Mouse (Mus musculus) Patski (cell line): Measurements from ENCODE around the gene Tesk2. TPM values are rescaled to one million over a fixed set of nuclear protein-coding genes. Genes with fewer than 3 reads are reported as not detected.

Source experiments
- ATAC-seq: fragments of 100-300 bp; one replicate; pipeline ENCODE4 v1.8.0; 2021
- CTCF ChIA-PET: fragments of 350-600 bp; sonication (Branson Sonifier 250); formaldehyde crosslinking; loops from one replicate; lab custom pipeline; 2022; ENCODE audit warnings: inconsistent platforms; lab: Charles Lee
- POLR2A ChIA-PET: fragments of 350-600 bp; sonication (Branson Sonifier 250); formaldehyde crosslinking; loops from one replicate; lab custom pipeline; 2022; ENCODE audit warnings: antibody characterized with exemption, inconsistent platforms; lab: Charles Lee
- DNase-seq: peaks from one replicate; pipeline ENCODE4 v3.0.0-alpha.2; 2011; ENCODE audit warnings: low read depth, low spot score
- H3K27me3 ChIP-seq: fragments of 371-371 bp; one replicate; pipeline ENCODE4 v1.5.1; 2021
- CTCF ChIP-seq: fragments of 100-300 bp; IDR thresholded peaks from one replicate; pipeline ENCODE4 v1.5.1; 2021
- in situ Hi-C: fragments of 300-500 bp; cut with MboI; formaldehyde crosslinking; loops from 3 replicates; pipeline ENCODE4 v1.11.1; 2018; ENCODE audit warnings: low pct_unique_long_range_greater_than_20kb, mixed read lengths
- polyA plus RNA-seq: library from polyadenylated mRNA; unstranded; gene quantifications from one replicate; pipeline ENCODE4 v1.2.3, GENCODE M21; 2021

Tesk2 gene
- polyA plus RNA-seq, 1 experiment from 2014 or later: 3.6 TPM

DNA sequence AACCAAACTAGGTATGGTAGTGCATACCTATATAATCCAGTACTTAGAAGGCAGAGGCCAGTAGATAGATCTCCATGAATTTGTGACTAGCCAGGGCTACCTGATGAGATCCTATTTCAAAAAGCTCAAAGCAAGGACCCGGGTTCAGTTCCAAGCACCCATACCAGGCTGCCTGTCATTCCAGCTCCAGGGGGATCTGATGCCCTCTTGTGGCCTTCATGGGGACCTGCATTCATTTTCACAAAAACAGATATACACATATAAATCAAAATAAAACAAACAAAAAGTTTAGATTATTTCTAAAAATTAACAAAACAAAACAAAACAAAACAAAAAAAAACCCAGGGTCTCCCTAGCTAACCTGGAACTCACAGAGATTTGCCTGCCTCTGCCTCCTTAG, 65.8 kb downstream of the Tesk2 start:
- ChIA-PET CTCF (interaction anchor here (1.7 to 5.1 kb wide), 2 partner anchors 11 to 67 kb away, joined by 9 to 65 read pairs; partner anchors contain the start of gene Tesk2), POLR2A (interaction anchor here (1.4 kb wide), 1 partner anchor 66 kb away, joined by 3 read pairs; no protein-coding TSS in a partner anchor)
- H3K27me3 ChIP-seq: no peaks in the 10 kb centered on the region
- no peak for ATAC-seq
- DNase-seq: no peak
- in situ Hi-C loops: loop anchor here (5.0 kb wide), 2 partner anchors 69 to 159 kb away; partner anchors contain the start of gene Nasp
- peak; percentile 48 for TF ChIP-seq CTCF

GRCm38 (mm10) chr4:116787985-116788760, 67.4 kb downstream of the Tesk2 start:
- H3K27me3 ChIP-seq: no peaks in the 10 kb centered on the region
- no peak for DNase-seq
- in situ Hi-C loops: loop anchor here (5.0 kb wide), 2 partner anchors 71 to 161 kb away; partner anchors contain the start of gene Nasp
- POLR2A ChIA-PET: interaction anchor here (1.0 kb wide), 1 partner anchor 67 kb away, joined by 3 read pairs; the partner anchor contains the start of gene Tesk2
- no peak for ATAC-seq
- TF ChIP-seq CTCF: no peak
- CTCF ChIA-PET: interaction anchor here (0.8 to 5.1 kb wide), 10 partner anchors 12 to 103 kb away, joined by 3 to 65 read pairs (median 4); partner anchors contain the start of genes Ccdc163, Mmachc, Prdx1 and Tesk2

DNA sequence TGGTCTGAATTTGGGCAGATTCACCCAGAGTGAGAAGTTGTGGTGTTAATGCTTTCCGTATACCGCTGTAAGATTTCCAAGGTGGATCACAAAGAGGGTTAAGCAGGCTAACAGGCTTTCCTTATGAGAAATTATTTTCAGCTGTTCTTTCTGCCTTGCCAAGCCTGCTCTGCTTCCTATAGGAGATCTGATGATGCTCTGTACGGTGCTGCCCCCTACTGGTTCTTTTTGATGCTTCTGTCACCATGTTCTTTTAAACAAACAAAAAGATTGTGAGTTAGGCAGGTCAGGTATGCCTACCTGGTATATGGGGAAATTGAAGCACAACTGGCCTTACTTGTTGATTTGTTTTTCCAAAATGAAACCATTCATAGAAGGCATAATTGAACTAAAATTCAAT, 68.2 kb downstream of the Tesk2 start:
- ATAC-seq: no peak
- ChIA-PET CTCF (interaction anchor here (0.8 to 5.1 kb wide), 9 partner anchors 18 to 103 kb away, joined by 3 to 65 read pairs (median 4); partner anchors contain the start of genes Ccdc163, Mmachc, Prdx1 and Tesk2), POLR2A (interaction anchor here (1.0 kb wide), 1 partner anchor 68 kb away, joined by 3 read pairs; the partner anchor contains the start of gene Tesk2)
- in situ Hi-C loops: loop anchor here (5.0 kb wide), 2 partner anchors 72 to 162 kb away; partner anchors contain the start of gene Nasp
- no peak for DNase-seq
- peak; percentile 64 for TF ChIP-seq CTCF
- no peaks in the 10 kb centered on the region for H3K27me3 ChIP-seq

DNA sequence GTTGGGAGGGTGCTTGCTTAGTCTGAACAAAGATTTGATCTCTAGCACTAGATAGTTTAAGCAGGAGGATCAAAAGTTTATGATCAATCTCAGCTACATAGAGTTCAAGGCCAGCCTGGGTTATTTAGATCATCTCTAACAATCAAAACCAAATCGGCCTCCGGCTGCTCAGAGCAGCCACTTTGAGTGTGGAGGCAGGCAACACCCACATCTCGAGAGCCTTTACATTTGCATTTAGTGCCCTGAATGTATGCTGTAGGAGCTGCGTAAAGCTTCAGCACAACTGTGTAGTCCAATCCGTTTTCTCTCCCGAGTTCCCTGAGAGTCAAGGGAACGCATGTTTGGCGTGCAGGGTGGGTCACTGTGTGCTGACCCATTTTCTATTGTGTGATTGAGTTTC, 71.7 kb downstream of the Tesk2 start:
- H3K27me3 ChIP-seq: no peaks in the 10 kb centered on the region
- ATAC-seq: no peak
- CTCF ChIA-PET: interaction anchor here (1.6 to 1.8 kb wide), 2 partner anchors 72 to 73 kb away, joined by 4 to 7 read pairs; partner anchors contain the start of gene Tesk2
- TF ChIP-seq CTCF: no peak
- in situ Hi-C loops: no loop called here
- DNase-seq: no peak
- POLR2A ChIA-PET: no interaction called here

DNA sequence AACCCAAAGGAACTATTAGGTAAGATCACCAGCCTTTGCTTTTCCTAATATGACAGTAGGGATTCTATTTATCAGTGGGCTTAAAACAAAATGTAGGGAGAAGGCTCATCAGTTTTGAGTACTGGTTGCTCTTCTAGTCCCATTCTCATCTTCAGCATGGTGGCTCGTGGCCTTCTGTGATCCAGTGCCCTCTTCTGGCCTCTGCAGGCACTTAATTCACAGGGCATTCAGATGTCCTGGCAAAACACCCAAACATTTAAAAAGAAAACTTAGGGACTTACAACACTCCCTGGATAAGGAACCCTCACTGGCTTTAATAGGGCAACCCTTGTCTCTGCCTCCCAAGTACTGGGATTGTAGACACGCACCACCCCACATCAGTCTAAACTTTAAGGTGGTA, 73.5 kb downstream of the Tesk2 start:
- H3K27me3 ChIP-seq: no peaks in the 10 kb centered on the region
- in situ Hi-C loops: no loop called here
- TF ChIP-seq CTCF: peak; percentile 32
- no peak for DNase-seq
- ChIA-PET CTCF (no interaction called here), POLR2A (no interaction called here)
- no peak for ATAC-seq

- ChIA-PET POLR2A (no interaction called here), CTCF (interaction anchor here (1.0 kb wide), 1 partner anchor 77 kb away, joined by 4 read pairs; no protein-coding TSS in a partner anchor)
- H3K27me3 ChIP-seq: no peaks in the 10 kb centered on the region
- no peak for DNase-seq
- TF ChIP-seq CTCF: no peak
- no peak for ATAC-seq
- in situ Hi-C loops: no loop called here
These were observed 75.8 kb downstream of the Tesk2 start for GRCm38 (mm10) chr4:116796442-116797110.

- ChIA-PET CTCF (no interaction called here), POLR2A (no interaction called here)
- in situ Hi-C loops: no loop called here
- no peak for TF ChIP-seq CTCF
- ATAC-seq: no peak
- H3K27me3 ChIP-seq: no peaks in the 10 kb centered on the region
- no peak for DNase-seq
These were observed 79.2 kb downstream of the Tesk2 start for GRCm38 (mm10) chr4:116799901-116800300.

GRCm38 (mm10) chr4:116807197-116808129, 86.7 kb downstream of the Tesk2 start, which contains the start of the genes Toe1 and Mutyh:
Gene Toe1 (minus strand): TSS chr4:116807640.
Gene Mutyh (plus strand): TSS chr4:116807723.
- ATAC-seq: peak; percentile 95
- CTCF ChIA-PET: interaction anchor here (1.0 kb wide), 1 partner anchor 19 kb away, joined by 4 read pairs; no protein-coding TSS in a partner anchor

DNA sequence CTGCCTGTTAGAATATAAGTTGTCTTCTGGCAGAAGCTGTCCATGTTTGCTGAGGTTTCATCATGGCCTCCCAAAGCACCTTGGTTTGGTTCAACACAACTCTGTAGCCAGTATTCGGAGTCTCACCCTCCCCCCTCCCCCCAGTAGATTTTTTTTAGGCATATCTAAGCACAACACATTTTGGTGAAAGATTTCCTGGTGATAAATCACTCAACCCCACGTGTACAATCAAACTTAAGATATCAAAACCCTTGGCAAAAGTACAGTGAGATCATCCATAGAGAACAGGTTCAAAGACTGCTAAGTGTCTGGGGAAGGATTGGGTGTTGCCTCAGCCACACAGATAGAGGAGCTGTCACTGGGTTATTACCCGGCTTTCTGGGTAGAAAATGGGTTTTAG, 90.3 kb downstream of the Tesk2 start:
- ChIA-PET CTCF (no interaction called here), POLR2A (no interaction called here)
- ATAC-seq (no peak), DNase-seq (no peak)
- TF ChIP-seq CTCF: no peak
- no peaks in the 10 kb centered on the region for H3K27me3 ChIP-seq
- in situ Hi-C loops: no loop called here

More at GRCm38 (mm10) chr4:116807197-116808129, 86.7 kb downstream of the Tesk2 start, which contains the start of the genes Toe1 and Mutyh:
- POLR2A ChIA-PET: no interaction called here
- H3K27me3 ChIP-seq: no peaks in the 10 kb centered on the region
- in situ Hi-C loops: no loop called here
- TF ChIP-seq CTCF: no peak
- no peak for DNase-seq
